Mouse (Mus musculus) liver, embryonic 12.5 days (tissue): ENCODE results near the gene Serpinb9g. TPM values are rescaled to one million over a fixed set of nuclear protein-coding genes. Genes with fewer than 3 reads are reported as not detected.
"Not testable (repeated sequence)": the region's sequence is repeated elsewhere in the genome, so short reads cannot be mapped to it uniquely, and the experiment has no call there.

Experiments
- ATAC-seq: fragments of 200-750 bp; cut with Nextera tagmentation; 2 replicates; pipeline ENCODE4 v1.8.0; 2017; ENCODE audit warnings: moderate number of reproducible peaks, mild to moderate bottlenecking, moderate library complexity
- H3K27ac ChIP-seq: fragments of 300-500 bp; sonication (generic); 2 replicates; pipeline ENCODE4 v1.5.1; 2016; ENCODE audit warnings: mild to moderate bottlenecking
- H3K27me3 ChIP-seq: fragments of 300-500 bp; sonication (generic); replicated peaks from 2 replicates; pipeline ENCODE4 v1.6.1; 2016; ENCODE audit warnings: mild to moderate bottlenecking, moderate library complexity
- H3K36me3 ChIP-seq: fragments of 300-500 bp; sonication (generic); 2 replicates; pipeline ENCODE4 v1.6.1; 2016; ENCODE audit warnings: mild to moderate bottlenecking, moderate library complexity
- H3K4me1 ChIP-seq: fragments of 300-500 bp; sonication (generic); 2 replicates; pipeline ENCODE4 v1.6.1; 2016
- H3K4me2 ChIP-seq: fragments of 300-500 bp; sonication (generic); 2 replicates; pipeline ENCODE4 v1.6.1; 2016; ENCODE audit warnings: mild to moderate bottlenecking, moderate library complexity
- H3K4me3 ChIP-seq: fragments of 300-500 bp; sonication (generic); 2 replicates; pipeline ENCODE4 v1.5.1; 2016; ENCODE audit warnings: mild to moderate bottlenecking, moderate library complexity
- H3K9ac ChIP-seq: fragments of 300-500 bp; sonication (generic); 2 replicates; pipeline ENCODE4 v1.6.1; 2016; ENCODE audit warnings: mild to moderate bottlenecking, moderate library complexity
- H3K9me3 ChIP-seq: fragments of 300-500 bp; sonication (generic); replicated peaks from 2 replicates; pipeline ENCODE4 v1.6.1; 2016; ENCODE audit warnings: mild to moderate bottlenecking, moderate library complexity
- WGBS: fragments of 180-500 bp; shearing (Covaris S2); methylation state at CpG from one replicate; pipeline ENCODE4 v1.1.7; 2016; ENCODE audit not compliant: insufficient replicate concordance; 5-methylcytosine and 5-hydroxymethylcytosine counted together
- polyA plus RNA-seq: library from polyadenylated mRNA; unstranded; fragments of >200 nt; fragmentation: Nextera tagmentation; extraction: Ambion mirVana; gene quantifications from 2 replicates; pipeline ENCODE4 v1.2.1, GENCODE M21; 2016

Serpinb9g gene
- not detected in 2 replicates for polyA plus RNA-seq

DNA sequence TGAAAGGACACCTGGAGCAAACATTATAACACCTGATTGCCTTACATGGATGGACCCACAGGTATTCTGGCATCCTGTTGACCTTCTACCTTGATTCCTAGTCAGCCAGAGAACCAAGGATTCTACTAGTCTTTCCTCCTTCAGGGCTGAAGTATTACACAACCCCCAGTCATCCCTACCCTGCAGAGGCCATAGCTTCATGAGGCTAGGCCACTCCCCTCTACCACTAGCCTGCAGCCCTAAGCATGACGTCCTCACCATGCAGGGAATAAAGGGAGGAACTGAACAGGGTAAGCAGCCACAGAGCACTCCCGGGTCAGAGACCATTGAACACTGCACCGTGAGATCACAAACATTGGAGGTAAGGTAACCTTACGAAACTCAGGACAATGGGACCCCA lies at the start of gene Serpinb9g:
TSS of gene Serpinb9g (plus strand) at position 301 of the 400 bp plus-strand sequence.
- H3K36me3 ChIP-seq, H3K27me3 ChIP-seq, ATAC-seq, H3K4me2 ChIP-seq, H3K4me1 ChIP-seq, H3K27ac ChIP-seq, H3K9me3 ChIP-seq, H3K9ac ChIP-seq, H3K4me3 ChIP-seq: not testable (repeated sequence)
- WGBS = 62% methylated on average over 4 of the region's 4 CpGs

DNA sequence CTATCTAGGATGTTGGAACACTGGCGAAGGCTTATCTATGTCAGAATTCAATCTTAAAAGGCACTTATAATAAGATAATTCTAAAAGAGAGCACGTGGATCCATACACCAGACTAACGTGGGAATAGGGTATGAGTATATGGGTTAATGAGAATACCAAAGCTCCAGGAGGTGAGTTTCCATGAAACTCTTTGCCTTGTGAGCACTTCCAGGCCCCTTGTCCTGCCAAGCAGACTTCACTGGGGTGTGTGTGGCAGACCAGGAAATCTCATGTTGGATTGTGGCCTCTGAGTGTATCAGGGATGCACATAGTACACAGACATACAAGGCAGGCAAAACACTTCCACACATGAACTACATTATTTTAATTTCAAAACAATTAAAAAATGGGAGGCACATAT lies 718 bp upstream of the Serpinb9g start:
- H3K4me3 ChIP-seq, H3K9me3 ChIP-seq, H3K27me3 ChIP-seq, H3K4me1 ChIP-seq, ATAC-seq, H3K27ac ChIP-seq, H3K4me2 ChIP-seq, H3K9ac ChIP-seq, H3K36me3 ChIP-seq: not testable (repeated sequence)
- WGBS = 45% methylated on average over 3 of the region's 3 CpGs

DNA sequence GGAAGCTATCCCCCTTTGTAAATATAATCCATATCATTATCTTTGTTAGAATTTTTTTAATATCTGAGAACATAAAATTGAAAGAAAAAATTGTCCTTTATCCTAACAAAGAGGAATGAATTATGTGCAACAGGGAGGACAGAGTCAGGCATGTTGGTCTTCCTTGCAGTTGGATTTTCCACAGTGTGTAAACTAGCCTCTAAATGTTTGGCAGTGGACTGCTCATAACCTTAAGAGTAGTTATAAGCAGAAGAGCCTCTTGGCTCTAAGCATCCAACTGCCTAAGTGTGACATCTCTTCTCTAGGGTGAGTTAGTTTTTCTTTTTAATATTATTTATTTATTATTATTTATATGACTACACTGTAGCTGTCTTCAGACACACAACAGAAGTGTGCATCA lies 40.0 kb downstream of the Serpinb9g start:
- ATAC-seq = no peak
- Histone ChIP-seq H3K4me3 (no peak overlapping the region), H3K36me3 (no peaks in the 10 kb centered on the region), H3K4me2 (no peak overlapping the region), H3K9me3 (no peaks in the 10 kb centered on the region), H3K27ac (no peak overlapping the region), H3K4me1 (no peaks in the 10 kb centered on the region), H3K27me3 (no peaks in the 10 kb centered on the region), H3K9ac (no peak overlapping the region)

DNA sequence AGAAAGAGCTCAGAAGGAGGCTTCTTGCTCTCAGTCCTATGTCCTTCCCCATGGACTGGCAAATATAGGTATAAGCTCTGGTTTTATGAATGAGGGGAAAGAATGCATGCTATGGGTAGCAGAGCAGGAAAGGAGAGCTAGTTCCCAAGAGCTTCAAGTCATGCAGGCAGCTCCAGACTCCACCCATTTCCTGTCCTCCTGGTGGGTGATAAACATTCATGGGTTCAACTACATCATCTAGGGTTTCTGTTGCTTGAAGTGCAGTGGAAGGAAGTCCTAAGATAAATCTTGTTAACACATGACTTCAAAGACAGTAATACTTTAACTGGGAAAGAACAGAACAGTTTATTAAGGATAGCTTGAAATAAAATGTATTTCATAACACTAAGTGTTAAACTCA lies 48.2 kb downstream of the Serpinb9g start:
- H3K27ac ChIP-seq = no peak overlapping the region
- H3K27me3 ChIP-seq = no peaks in the 10 kb centered on the region
- no peaks in the 10 kb centered on the region for H3K4me1 ChIP-seq
- no peak overlapping the region for H3K4me2 ChIP-seq
- ATAC-seq = no peak
- H3K4me3 ChIP-seq = no peak overlapping the region
- no peaks in the 10 kb centered on the region for H3K36me3 ChIP-seq
- no peak overlapping the region for H3K9ac ChIP-seq
- no peaks in the 10 kb centered on the region for H3K9me3 ChIP-seq

Other genes with a start within 250 kb of the Serpinb9g start
- gene Serpinb9e, start 235.2 kb upstream of the Serpinb9g start, polyA plus RNA-seq = not detected in 2 replicates
- gene Serpinb9f, start 160.7 kb upstream of the Serpinb9g start, polyA plus RNA-seq = not detected in 2 replicates
- gene Gm11397, start 89.0 kb upstream of the Serpinb9g start, polyA plus RNA-seq = not detected in 2 replicates
- gene Serpinb6d, start 176.6 kb downstream of the Serpinb9g start, polyA plus RNA-seq = not detected in 2 replicates